Mouse (Mus musculus) gastrocnemius, postnatal 4 days (tissue): Measurements from ENCODE around the gene D630003M21Rik. TPM values are rescaled to one million over a fixed set of nuclear protein-coding genes. Genes with fewer than 3 reads are reported as not detected.

ENCODE experiments used
- DNase-seq, 2 experiments: peaks; one replicate each; pipeline ENCODE4 v3.0.0; 2021 to 2022; ENCODE audit warnings: low spot score in 2 of 2, mixed read lengths in 2 of 2
- long read RNA-seq, 2 experiments: library from polyadenylated mRNA; stranded (forward); transcript quantifications; one replicate each; pipeline ENCODE4 v2.0.0; 2021
- total RNA-seq, 2 experiments: library from RNA; stranded (reverse); gene quantifications; 2 replicates each; pipeline ENCODE4 v1.2.3; 2021

The D630003M21Rik gene
- 1 to 10 TPM; 4.2 to 5.4 TPM for total RNA-seq
- long read RNA-seq, experiment 1, partial matches to known transcripts = 1 of 8 reads
- long read RNA-seq, experiment 1, other reads (novel, unspliced or antisense) = 3 of 8 reads
- long read RNA-seq, experiment 2, partial matches to known transcripts = 2 of 7 reads
- long read RNA-seq, experiment 2, other reads (novel, unspliced or antisense) = 3 of 7 reads

DNA sequence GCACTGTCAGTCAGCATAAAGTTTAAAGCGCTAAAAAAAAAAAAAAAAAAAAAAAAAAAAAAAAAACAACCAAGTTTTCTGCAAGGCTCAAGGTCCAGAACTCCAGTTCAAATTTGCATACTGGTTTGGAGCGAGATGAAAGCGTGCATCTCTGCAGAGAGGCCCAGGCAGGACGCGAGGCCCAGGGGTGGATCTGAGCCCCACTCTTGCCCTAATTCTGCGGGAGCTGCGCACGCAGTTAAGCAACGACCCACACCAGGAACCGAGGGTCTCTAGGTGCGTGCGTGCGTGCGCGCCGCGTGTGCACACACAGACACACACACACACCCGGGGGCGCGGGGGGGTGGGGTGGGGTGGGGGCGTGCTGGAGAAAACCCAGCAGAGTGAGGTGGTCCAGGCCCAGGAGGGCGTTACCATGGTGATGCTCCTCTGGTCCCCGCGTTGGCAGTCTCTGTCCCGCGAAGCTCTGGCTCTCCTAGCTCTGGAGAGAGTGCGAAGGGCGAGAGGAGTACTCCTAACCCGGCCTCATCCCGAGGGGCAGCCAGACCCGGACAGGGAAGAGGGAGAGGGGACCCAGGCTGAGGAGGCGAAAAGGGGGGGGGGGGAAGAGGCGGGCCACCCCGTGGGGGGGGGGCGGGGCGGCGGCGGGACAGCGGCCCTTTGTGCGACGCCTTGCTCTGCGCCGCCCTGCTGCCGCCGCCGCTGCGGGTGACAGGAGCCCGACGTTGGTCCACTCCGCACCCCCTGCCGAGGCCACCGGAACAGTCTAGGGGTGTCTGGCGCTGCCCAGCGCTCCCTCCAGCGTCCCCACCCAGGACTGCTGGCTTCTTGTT is at the start of gene D630003M21Rik:
Gene D630003M21Rik (minus strand): TSS at position 553 of the 833 bp plus-strand sequence.
- DNase-seq = no peak

DNA sequence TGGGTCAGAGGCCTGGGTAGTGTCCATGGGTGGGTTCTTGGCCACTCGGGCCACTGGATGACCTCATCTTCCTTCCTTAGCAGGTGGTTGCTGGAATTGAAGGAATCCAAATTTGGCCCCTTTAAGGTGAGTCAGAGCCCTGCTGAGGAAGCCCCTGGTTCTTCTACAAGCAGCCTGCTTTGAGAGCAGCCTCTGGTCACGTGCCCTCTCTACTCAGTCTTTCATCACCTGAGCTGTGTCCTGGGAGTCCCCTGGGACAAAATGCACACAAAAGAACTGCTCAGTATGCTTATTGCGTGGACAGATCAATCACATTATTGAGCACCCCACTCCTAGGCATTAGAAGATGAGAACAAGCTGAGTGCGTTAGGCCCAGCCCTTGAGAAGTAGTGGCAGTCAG is 47.9 kb upstream of the D630003M21Rik start:
- no peak for DNase-seq

DNA sequence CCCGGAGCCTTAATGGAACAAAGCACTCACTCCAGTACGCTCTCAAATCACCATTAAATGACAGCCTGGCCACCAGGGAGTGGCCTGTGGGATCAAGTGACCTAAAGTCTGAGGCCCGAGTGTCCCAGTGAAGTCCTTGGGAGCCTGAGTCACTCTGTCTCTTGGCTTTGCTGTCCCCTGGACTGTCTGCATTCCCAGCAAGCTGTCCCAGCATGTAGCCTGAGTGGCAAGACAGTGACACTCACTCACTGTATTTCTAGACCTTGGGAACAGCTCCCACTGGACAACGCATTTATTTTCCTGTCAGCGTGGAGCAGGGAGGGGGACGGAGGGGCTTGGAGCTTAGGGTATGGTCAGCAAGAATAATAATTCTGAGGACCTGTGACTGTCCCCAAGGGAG is 47.4 kb upstream of the D630003M21Rik start:
- peak in 1 of 2 experiments; percentile 6 for DNase-seq

GRCm38 (mm10) chr2:158275811-158276210 is 46.8 kb upstream of the D630003M21Rik start:
- DNase-seq = no peak

- DNase-seq = no peak
Observed at GRCm38 (mm10) chr2:158275349-158275748, 46.3 kb upstream of the D630003M21Rik start.

DNA sequence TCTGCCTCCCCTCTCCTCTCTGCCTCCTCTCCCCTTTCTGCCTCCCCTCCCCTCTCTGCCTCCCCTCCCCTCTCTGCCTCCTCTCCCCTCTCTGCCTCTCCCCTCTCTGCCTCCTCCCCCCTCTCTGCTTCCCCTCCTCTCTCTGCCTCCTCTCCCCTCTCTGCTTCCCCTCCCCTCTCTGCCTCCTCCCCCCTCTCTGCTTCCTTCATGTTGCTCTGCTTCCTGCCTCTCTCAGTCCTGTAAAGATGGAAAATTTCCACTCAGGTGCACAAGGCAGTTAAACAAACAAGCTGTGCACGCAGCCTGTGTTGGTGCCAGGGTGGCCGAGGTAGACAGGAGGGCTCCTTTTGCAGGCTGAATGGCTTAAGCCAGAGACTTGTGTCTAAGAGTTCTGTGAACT is 44.6 kb upstream of the D630003M21Rik start:
- DNase-seq = no peak

DNA sequence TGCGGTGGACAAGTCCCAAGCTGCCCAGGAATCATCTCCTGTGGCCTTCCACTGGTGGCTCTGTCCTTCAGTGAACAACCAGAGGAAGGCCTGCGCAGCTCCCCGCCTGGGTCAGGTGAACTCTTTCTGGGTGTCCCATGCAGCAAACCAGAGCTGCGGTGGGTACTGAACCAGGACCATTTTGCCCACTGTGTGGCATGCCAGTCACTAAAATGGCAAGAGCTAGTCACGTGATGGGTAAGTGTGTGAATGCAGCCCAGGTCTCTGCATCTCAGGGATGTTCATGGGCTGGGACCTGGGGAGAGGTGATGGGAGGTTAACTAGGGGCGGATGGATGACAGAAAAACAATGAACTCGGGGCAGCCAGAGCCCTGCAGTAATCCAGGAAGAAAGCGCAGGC is 41.0 kb upstream of the D630003M21Rik start:
- DNase-seq = no peak

DNA sequence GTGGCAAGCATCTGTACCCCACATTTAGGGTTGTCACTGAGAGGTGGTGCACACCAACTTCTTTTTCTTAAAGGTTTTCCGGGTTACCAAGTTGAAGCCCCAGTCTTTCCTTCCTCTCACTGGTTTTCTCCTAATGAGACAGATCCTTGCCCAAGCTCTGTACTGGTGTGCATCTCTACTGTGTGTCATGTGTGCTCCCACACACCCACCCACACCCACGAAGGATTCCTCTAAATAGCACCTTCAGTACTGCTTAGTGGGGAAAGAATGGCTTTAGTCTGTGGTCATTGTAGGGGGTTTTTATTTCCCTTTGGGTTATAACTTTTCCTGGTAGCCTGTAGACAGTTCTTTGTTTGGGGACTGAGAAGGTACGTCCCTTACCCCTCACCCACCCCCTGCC is 35.9 kb upstream of the D630003M21Rik start:
- DNase-seq = no peak

DNA sequence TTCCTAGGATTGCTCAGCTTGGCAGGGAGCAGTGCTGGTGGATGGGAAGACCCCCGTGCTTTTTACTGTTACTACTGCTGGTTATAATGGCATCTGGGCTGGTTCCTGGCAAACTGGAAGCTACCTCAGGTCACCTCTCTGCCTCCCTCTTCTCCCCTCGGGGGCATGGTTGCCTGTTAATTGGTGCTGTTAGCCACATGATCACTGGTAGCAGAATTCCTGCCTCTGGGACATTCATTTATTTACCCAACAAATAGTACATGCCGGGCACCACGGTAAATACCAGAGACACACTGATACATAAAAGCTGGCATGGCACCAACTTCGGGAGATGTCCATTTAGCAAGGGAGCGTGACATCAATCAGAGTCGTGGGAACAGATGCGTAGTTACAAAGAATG is 30.5 kb upstream of the D630003M21Rik start:
- no peak for DNase-seq

DNA sequence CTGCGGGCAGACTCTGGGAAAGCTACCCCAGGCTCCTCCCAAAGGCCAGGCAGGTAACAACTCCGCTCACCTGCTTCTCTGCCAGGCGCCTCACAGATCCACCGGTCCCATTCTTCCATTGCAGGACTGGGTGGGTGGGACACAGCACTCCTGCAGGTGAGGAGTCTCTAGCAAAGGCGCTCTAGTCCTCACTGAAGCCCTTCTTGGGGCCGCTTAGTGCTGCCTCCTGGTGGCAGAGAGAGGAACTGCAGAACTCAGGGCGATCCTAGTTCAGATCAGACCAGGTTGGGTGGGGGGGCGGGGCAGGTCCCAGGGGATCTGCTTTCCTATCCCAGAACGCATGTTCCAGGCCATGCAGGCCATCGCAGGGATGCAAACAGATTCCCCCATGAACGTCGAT is 29.8 kb upstream of the D630003M21Rik start:
- DNase-seq = peak; percentile 43 to 59

DNA sequence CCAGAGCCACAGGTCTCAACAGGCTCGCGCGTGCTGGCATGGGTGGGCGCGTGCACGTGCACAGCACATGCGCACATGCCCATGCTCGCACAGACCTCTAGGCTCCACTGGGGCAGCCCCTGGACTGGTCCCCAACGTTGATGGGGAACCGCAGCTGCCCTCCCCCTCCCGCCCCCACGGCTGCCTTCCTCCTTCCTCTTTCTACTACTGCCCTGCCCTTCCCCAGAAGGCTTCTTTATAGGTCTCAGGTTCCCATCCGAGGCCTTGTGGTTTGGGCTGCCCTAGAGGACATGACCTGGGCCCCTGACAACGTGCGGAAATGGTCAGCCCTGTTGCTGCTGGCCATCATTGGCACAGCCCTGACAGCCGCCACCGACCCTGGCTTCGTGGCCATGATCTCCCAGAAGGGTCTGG is 29.0 kb upstream of the D630003M21Rik start, which contains the start of gene Bpi:
Gene Bpi (plus strand): TSS at position 90 of the 414 bp plus-strand sequence.
- no peak for DNase-seq

- no peak for DNase-seq
Observed at GRCm38 (mm10) chr2:158256894-158257293, 27.9 kb upstream of the D630003M21Rik start.

GRCm38 (mm10) chr2:158253806-158254205 is 24.8 kb upstream of the D630003M21Rik start:
- DNase-seq = no peak

GRCm38 (mm10) chr2:158250558-158250957 is 21.5 kb upstream of the D630003M21Rik start:
- DNase-seq = no peak

DNA sequence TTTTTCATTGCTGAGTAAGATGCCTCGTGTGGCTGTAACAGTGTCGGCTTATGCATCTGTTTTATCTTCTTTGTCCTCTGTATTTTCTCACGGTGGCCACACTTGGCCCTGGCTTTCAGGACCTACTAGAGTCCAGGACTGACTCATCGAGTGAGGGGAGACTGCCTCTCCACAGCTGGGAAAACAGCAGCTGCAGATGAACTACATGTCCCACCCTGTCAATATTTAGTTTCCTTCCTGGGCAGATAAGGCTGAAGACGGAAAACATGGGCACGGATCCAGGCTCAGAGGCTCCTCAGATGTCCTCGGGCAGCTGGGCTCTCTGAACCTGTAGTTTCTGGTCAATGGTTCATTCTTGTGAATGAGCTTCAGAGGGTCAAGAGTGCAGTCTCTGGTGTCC is 19.3 kb upstream of the D630003M21Rik start:
- peak in 1 of 2 experiments; percentile 65 for DNase-seq

- no peak for DNase-seq
Observed at GRCm38 (mm10) chr2:158247852-158248251, 18.8 kb upstream of the D630003M21Rik start.

- DNase-seq = no peak
Observed at GRCm38 (mm10) chr2:158245072-158245817, 16.2 kb upstream of the D630003M21Rik start.

DNA sequence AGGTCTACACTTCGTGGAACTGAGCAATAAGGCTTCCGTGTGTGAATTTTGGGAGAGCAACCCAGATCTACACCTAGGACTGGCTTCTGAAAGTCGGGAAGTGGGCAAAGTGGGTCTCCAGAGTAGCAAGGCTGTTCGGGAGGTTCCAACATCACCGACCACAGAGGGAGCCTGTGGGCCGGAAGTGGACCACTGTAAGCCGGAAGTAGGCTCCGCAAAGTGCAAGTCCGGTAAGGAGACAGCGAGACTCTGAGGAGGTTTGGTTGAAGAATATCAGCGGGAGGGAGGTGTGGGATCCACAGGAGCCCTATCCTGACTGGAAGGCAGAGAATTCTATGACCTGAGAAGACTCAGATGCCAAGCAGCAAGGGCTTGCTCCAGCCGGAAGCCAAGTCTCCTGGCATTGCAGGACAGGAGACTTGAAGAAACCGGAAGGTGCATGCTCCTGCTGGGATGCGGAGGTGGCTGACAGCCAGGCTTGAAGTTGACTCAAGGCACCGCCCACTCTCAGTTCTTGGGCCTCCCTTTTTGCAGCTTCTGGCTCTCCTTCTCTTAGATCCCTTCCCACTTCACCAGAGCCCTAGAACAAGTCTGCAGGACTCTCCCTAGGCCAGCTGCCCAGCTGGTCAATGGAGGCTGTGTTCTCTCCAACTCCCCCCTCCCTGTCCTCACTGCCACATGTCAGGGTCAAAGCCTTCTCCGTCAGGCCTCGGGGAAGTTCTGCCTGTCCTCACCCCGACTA is 14.3 kb upstream of the D630003M21Rik start:
- peak in 1 of 2 experiments; percentile 29 for DNase-seq

- DNase-seq = no peak
Observed at GRCm38 (mm10) chr2:158242170-158242896, 13.3 kb upstream of the D630003M21Rik start.

- DNase-seq = no peak
Observed at GRCm38 (mm10) chr2:158241126-158241738, 12.2 kb upstream of the D630003M21Rik start.
